Mouse (Mus musculus): Measurements from ENCODE around the gene Lrrc74b. TPM values are rescaled to one million over a fixed set of nuclear protein-coding genes. Genes with fewer than 3 reads are reported as not detected.
A peak's percentile ranks its signal among the peaks of the same experiment; 100 is the strongest.

Gene Lrrc74b
- polyA plus RNA-seq, 1 experiment, result not detected

GRCm38 (mm10) chr16:17502681-17503080 lies 58.4 kb downstream of the Lrrc74b start:
- 61% methylated on average over 4 of the region's 4 CpGs for WGBS
- TF ChIP-seq CTCF (IDR thresholded peaks at IDR 0.05; ENCODE audit: control insufficient read depth, insufficient read depth, low read length) (no peak), POLR2A (IDR thresholded peaks at IDR 0.05; ENCODE audit: borderline replicate concordance, control insufficient read depth, low read depth, low read length) (0 out of 2 replicates have a peak, but pooled peaks have one; percentile 16)
- no peaks in the 10 kb centered on the region for H3K4me1 ChIP-seq (ENCODE audit: control insufficient read depth, insufficient read depth, low read length)
- no peak overlapping the region for H3K4me3 ChIP-seq (replicated peaks; ENCODE audit: control insufficient read depth, low read depth, low read length)
- H3K27ac ChIP-seq (ENCODE audit: control insufficient read depth, insufficient read depth, low read depth, low read length, poor library complexity), result no peak overlapping the region

GRCm38 (mm10) chr16:17499249-17499883 lies 61.7 kb downstream of the Lrrc74b start:
- TF ChIP-seq CTCF (IDR thresholded peaks at IDR 0.05; ENCODE audit: control insufficient read depth, insufficient read depth, low read length) (no peak), POLR2A (IDR thresholded peaks at IDR 0.05; ENCODE audit: borderline replicate concordance, control insufficient read depth, low read depth, low read length) (no peak)
- 51% methylated on average over 10 of the region's 10 CpGs for WGBS
- H3K4me1 ChIP-seq (ENCODE audit: control insufficient read depth, insufficient read depth, low read length), result no peaks in the 10 kb centered on the region
- no peak overlapping the region for H3K4me3 ChIP-seq (replicated peaks; ENCODE audit: control insufficient read depth, low read depth, low read length)
- H3K27ac ChIP-seq (ENCODE audit: control insufficient read depth, insufficient read depth, low read depth, low read length, poor library complexity), result no peak overlapping the region

DNA sequence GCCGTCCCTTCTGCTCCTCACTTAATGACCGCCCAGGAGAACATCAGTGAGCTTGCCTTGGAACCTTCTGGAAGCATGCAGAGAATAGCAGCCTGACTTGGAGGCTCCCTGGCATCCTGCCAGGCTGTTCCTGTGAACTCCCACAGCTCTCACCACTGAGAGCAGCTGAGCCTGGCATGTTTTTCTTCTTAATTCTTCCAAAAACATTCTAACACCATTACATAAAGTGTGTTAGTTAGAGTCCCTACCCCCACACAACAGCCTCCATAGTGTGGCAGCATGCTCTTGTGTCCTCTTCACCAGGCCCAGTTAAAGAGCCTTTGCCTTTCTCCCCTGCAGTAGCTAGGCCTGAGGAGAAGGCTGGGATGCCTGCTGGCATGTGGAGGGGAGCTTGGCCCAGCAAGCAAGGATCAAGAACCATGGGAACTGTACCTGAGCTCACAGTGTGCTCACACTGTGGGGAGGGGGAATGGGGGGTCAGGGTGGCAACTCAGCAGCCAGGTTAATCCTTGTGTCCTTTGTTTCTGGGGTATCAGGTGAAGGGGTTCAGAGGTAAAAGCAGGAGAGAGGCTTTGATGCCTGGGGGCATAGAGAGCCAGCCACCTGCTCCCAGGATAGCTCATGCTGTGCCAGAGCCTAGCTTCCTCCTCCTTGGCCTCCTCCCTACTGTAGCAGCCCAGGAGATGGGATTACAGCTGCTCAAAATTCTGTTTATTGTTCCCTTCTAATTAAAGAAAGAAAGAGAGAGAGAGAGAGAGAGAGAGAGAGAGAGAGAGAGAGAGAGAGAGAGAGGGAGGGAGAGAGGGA lies 64.3 kb downstream of the Lrrc74b start:
- Histone ChIP-seq H3K27ac (ENCODE audit: control insufficient read depth, insufficient read depth, low read depth, low read length, poor library complexity) (no peak overlapping the region), H3K4me3 (replicated peaks; ENCODE audit: control insufficient read depth, low read depth, low read length) (no peak overlapping the region), H3K4me1 (ENCODE audit: control insufficient read depth, insufficient read depth, low read length) (no peaks in the 10 kb centered on the region; the same call in 1 of the 2 replicates)
- 88% methylated on average over 2 of the region's 2 CpGs for WGBS
- TF ChIP-seq POLR2A (IDR thresholded peaks at IDR 0.05; ENCODE audit: borderline replicate concordance, control insufficient read depth, low read depth, low read length) (no peak), CTCF (IDR thresholded peaks at IDR 0.05; ENCODE audit: control insufficient read depth, insufficient read depth, low read length) (no peak)

Other genes with a start within 250 kb of the Lrrc74b start
- gene Serpind1, start 229.9 kb downstream of the Lrrc74b start, polyA plus RNA-seq (2011; ENCODE audit: insufficient read depth, insufficient read length, low replicate concordance, missing spikeins), result 0.63 and 2.3 TPM in 2 replicates
- 7.7 and 14.5 TPM in 2 replicates for gene Snap29, start 155.3 kb downstream of the Lrrc74b start, polyA plus RNA-seq (2011; ENCODE audit: insufficient read depth, insufficient read length, low replicate concordance, missing spikeins)
- 26.4 and 46.1 TPM in 2 replicates for gene Pi4ka, start 154.9 kb downstream of the Lrrc74b start, polyA plus RNA-seq (2011; ENCODE audit: insufficient read depth, insufficient read length, low replicate concordance, missing spikeins)
- gene Crkl, start 109.3 kb downstream of the Lrrc74b start, polyA plus RNA-seq (2011; ENCODE audit: insufficient read depth, insufficient read length, low replicate concordance, missing spikeins), result 10.5 and 18.7 TPM in 2 replicates
- not detected in 2 replicates for gene Aifm3, start 71.6 kb downstream of the Lrrc74b start, polyA plus RNA-seq (2011; ENCODE audit: insufficient read depth, insufficient read length, low replicate concordance, missing spikeins)
- gene Lztr1, start 52.6 kb downstream of the Lrrc74b start, polyA plus RNA-seq (2011; ENCODE audit: insufficient read depth, insufficient read length, low replicate concordance, missing spikeins), result 22.2 and 40.6 TPM in 2 replicates
- 13.6 and 31.8 TPM in 2 replicates for gene Thap7, start 30.1 kb downstream of the Lrrc74b start, polyA plus RNA-seq (2011; ENCODE audit: insufficient read depth, insufficient read length, low replicate concordance, missing spikeins)
- 0.41 TPM in 1 of 2 replicates, not detected in the other for gene P2rx6, start 638 bp upstream of the Lrrc74b start, polyA plus RNA-seq (2011; ENCODE audit: insufficient read depth, insufficient read length, low replicate concordance, missing spikeins)
- 4.5 and 4.6 TPM in 2 replicates for gene Slc7a4, start 22.0 kb upstream of the Lrrc74b start, polyA plus RNA-seq (2011; ENCODE audit: insufficient read depth, insufficient read length, low replicate concordance, missing spikeins)
- 17.1 and 24.9 TPM in 2 replicates for gene Smpd4, start 58.1 kb upstream of the Lrrc74b start, polyA plus RNA-seq (2011; ENCODE audit: insufficient read depth, insufficient read length, low replicate concordance, missing spikeins)
- gene Ccdc74a, start 85.2 kb upstream of the Lrrc74b start, polyA plus RNA-seq (2011; ENCODE audit: insufficient read depth, insufficient read length, low replicate concordance, missing spikeins), result 2.4 and 9.9 TPM in 2 replicates
- gene Med15, start 171.6 kb upstream of the Lrrc74b start, polyA plus RNA-seq (2011; ENCODE audit: insufficient read depth, insufficient read length, low replicate concordance, missing spikeins), result 22.5 and 38.0 TPM in 2 replicates
- gene Klhl22, start 198.4 kb upstream of the Lrrc74b start, polyA plus RNA-seq (2011; ENCODE audit: insufficient read depth, insufficient read length, low replicate concordance, missing spikeins), result 5.7 and 7.8 TPM in 2 replicates
- gene Scarf2, start 236.0 kb upstream of the Lrrc74b start, polyA plus RNA-seq (2011; ENCODE audit: insufficient read depth, insufficient read length, low replicate concordance, missing spikeins), result 2.5 and 5.7 TPM in 2 replicates